Mouse (Mus musculus) CH12.LX (cell line): ENCODE measurements around the gene Ndufb5. TPM values are rescaled to one million over a fixed set of nuclear protein-coding genes. Genes with fewer than 3 reads are reported as not detected.

ENCODE experiments used
- DNase-seq: peaks from one replicate; pipeline ENCODE4 v3.0.0-alpha.2; 2013; ENCODE audit errors: extremely low read depth
- H3K27ac ChIP-seq: 2 replicates; pipeline ENCODE4 v1.5.1; 2012; ENCODE audit warnings: low read depth, mild to moderate bottlenecking, control low read depth, moderate library complexity; ENCODE audit not compliant: insufficient read depth
- H3K27me3 ChIP-seq: replicated peaks from 2 replicates; pipeline ENCODE3; 2012; ENCODE audit warnings: inconsistent platforms
- H3K36me3 ChIP-seq, 2 experiments: replicated peaks in 1 of 2; 2 replicates each; pipeline versions ENCODE3 to v1.6.1; 2012; ENCODE audit warnings: inconsistent platforms in 1 of 2, low read length in 1 of 2, mild to moderate bottlenecking in 1 of 2, mixed read lengths in 1 of 2, moderate library complexity in 1 of 2; ENCODE audit not compliant: control insufficient read depth in 1 of 2, insufficient read depth in 1 of 2
- H3K4me1 ChIP-seq, 2 experiments: 2 replicates each; pipeline ENCODE4 v1.6.1; 2012; ENCODE audit warnings: inconsistent platforms in 1 of 2, moderate library complexity in 1 of 2; ENCODE audit not compliant: insufficient read depth in 2 of 2, control insufficient read depth in 1 of 2
- H3K4me2 ChIP-seq: 2 replicates; pipeline ENCODE4 v1.6.1; 2012; ENCODE audit warnings: low read depth, mild to moderate bottlenecking, control low read depth; ENCODE audit not compliant: poor library complexity, insufficient read depth, severe bottlenecking
- H3K4me3 ChIP-seq, 3 experiments: fragments of 150-350 bp in 1 of 3; sonication (generic) in 1 of 3; replicated peaks in 1 of 3; 2 replicates each; pipeline versions ENCODE3 to v1.5.1; 2011 to 2012; ENCODE audit warnings: low read depth in 2 of 3, low read length in 2 of 3, mild to moderate bottlenecking in 2 of 3, moderate library complexity in 2 of 3, control low read depth in 1 of 3, improper control_type of control experiment in 1 of 3, inconsistent platforms in 1 of 3, mixed read lengths in 1 of 3; ENCODE audit not compliant: poor library complexity in 1 of 3
- H3K79me2 ChIP-seq: replicated peaks from 2 replicates; pipeline ENCODE4 v1.6.1; 2012; ENCODE audit warnings: mild to moderate bottlenecking, moderate library complexity; ENCODE audit not compliant: control insufficient read depth, poor library complexity, insufficient read depth, severe bottlenecking; ENCODE audit errors: extremely low read depth
- H3K9ac ChIP-seq: 2 replicates; pipeline ENCODE4 v1.6.1; 2012; ENCODE audit warnings: low read depth, mild to moderate bottlenecking, control low read depth, moderate library complexity; ENCODE audit not compliant: insufficient read depth
- H3K9me3 ChIP-seq: replicated peaks from 2 replicates; pipeline ENCODE3; 2012; ENCODE audit warnings: low read length, inconsistent platforms, mixed read lengths
- CHD1 ChIP-seq: IDR thresholded peaks from 2 replicates; pipeline ENCODE4 v1.6.1; 2012; ENCODE audit warnings: low read depth, low read length, improper control_type of control experiment, inconsistent platforms
- CTCF ChIP-seq, 2 experiments: IDR thresholded peaks in 1 of 2; conservative IDR thresholded peaks in 1 of 2; 2 replicates each; pipeline ENCODE4 v1.5.1; 2011 to 2012; ENCODE audit warnings: low read depth in 2 of 2, low read length in 2 of 2, improper control_type of control experiment in 1 of 2, inconsistent platforms in 1 of 2, mild to moderate bottlenecking in 1 of 2, moderate library complexity in 1 of 2
- ELF1 ChIP-seq: IDR thresholded peaks from 2 replicates; pipeline ENCODE4 v1.6.1; 2014; ENCODE audit warnings: low read depth, mild to moderate bottlenecking, inconsistent platforms, low read length, improper control_type of control experiment
- EP300 ChIP-seq: IDR thresholded peaks from 2 replicates; pipeline ENCODE4 v1.6.1; 2011; ENCODE audit warnings: low read length, improper control_type of control experiment
- ETS1 ChIP-seq: conservative IDR thresholded peaks from 2 replicates; pipeline ENCODE4 v1.6.1; 2012; ENCODE audit warnings: low read depth, mild to moderate bottlenecking, inconsistent platforms, low read length, improper control_type of control experiment, moderate library complexity
- GABPA ChIP-seq: IDR thresholded peaks from 2 replicates; pipeline ENCODE4 v1.6.1; 2012; ENCODE audit warnings: low read depth, low read length, improper control_type of control experiment, inconsistent platforms; ENCODE audit not compliant: insufficient replicate concordance
- HCFC1 ChIP-seq: IDR thresholded peaks from 2 replicates; pipeline ENCODE4 v1.6.1; 2012; ENCODE audit warnings: low read depth, mild to moderate bottlenecking, inconsistent platforms, low read length, improper control_type of control experiment
- IRF4 ChIP-seq: IDR thresholded peaks from 2 replicates; pipeline ENCODE4 v1.6.1; 2014; ENCODE audit warnings: low read depth, mild to moderate bottlenecking, inconsistent platforms, low read length, improper control_type of control experiment
- JUN ChIP-seq: IDR thresholded peaks from 2 replicates; pipeline ENCODE4 v1.6.1; 2011; ENCODE audit warnings: low read depth, mild to moderate bottlenecking, low read length, improper control_type of control experiment, moderate library complexity; ENCODE audit not compliant: insufficient read depth
- KAT2A ChIP-seq: IDR thresholded peaks from 2 replicates; pipeline ENCODE4 v1.6.1; 2012; ENCODE audit warnings: low read length, improper control_type of control experiment, inconsistent platforms; ENCODE audit not compliant: insufficient replicate concordance
- MAFK ChIP-seq: IDR thresholded peaks from 2 replicates; pipeline ENCODE4 v1.6.1; 2011; ENCODE audit warnings: low read length, improper control_type of control experiment; ENCODE audit not compliant: insufficient replicate concordance
- MAZ ChIP-seq: IDR thresholded peaks from 2 replicates; pipeline ENCODE4 v1.6.1; 2012; ENCODE audit warnings: low read depth, mild to moderate bottlenecking, inconsistent platforms, low read length, improper control_type of control experiment, moderate library complexity
- MEF2A ChIP-seq: IDR thresholded peaks from 2 replicates; pipeline ENCODE4 v1.6.1; 2014; ENCODE audit warnings: low read depth, mild to moderate bottlenecking, inconsistent platforms, low read length, improper control_type of control experiment, borderline replicate concordance
- MYC ChIP-seq: IDR thresholded peaks from 2 replicates; pipeline ENCODE4 v1.6.1; 2011; ENCODE audit warnings: low read depth, mild to moderate bottlenecking, improper control_type of control experiment, low read length
- NELFE ChIP-seq: IDR thresholded peaks from 2 replicates; pipeline ENCODE4 v1.6.1; 2011; ENCODE audit warnings: low read depth, low read length, improper control_type of control experiment
- NRF1 ChIP-seq: IDR thresholded peaks from 2 replicates; pipeline ENCODE4 v1.6.1; 2014; ENCODE audit warnings: low read depth, mild to moderate bottlenecking, inconsistent platforms, low read length, improper control_type of control experiment, moderate library complexity
- PAX5 ChIP-seq: IDR thresholded peaks from 2 replicates; pipeline ENCODE4 v1.6.1; 2012; ENCODE audit warnings: low read length, inconsistent platforms, mixed read lengths
- POLR2A ChIP-seq: IDR thresholded peaks from 2 replicates; pipeline ENCODE4 v1.6.1; 2011; ENCODE audit warnings: low read depth, mild to moderate bottlenecking, improper control_type of control experiment, low read length
- POLR2AphosphoS2 ChIP-seq: IDR thresholded peaks from 2 replicates; pipeline ENCODE4 v1.6.1; 2011; ENCODE audit warnings: low read depth, low read length, improper control_type of control experiment
- RAD21 ChIP-seq: IDR thresholded peaks from 2 replicates; pipeline ENCODE4 v1.6.1; 2011; ENCODE audit warnings: low read depth, mild to moderate bottlenecking, low read length, improper control_type of control experiment, moderate library complexity
- RCOR1 ChIP-seq: conservative IDR thresholded peaks from 2 replicates; pipeline ENCODE4 v1.6.1; 2012; ENCODE audit warnings: low read depth, mild to moderate bottlenecking, inconsistent platforms, low read length, improper control_type of control experiment
- SMC3 ChIP-seq: IDR thresholded peaks from 2 replicates; pipeline ENCODE4 v1.6.1; 2011; ENCODE audit warnings: low read depth, low read length, improper control_type of control experiment
- TBP ChIP-seq: conservative IDR thresholded peaks from 2 replicates; pipeline ENCODE4 v1.6.1; 2011; ENCODE audit warnings: low read depth, low read length, improper control_type of control experiment
- UBTF ChIP-seq: IDR thresholded peaks from 2 replicates; pipeline ENCODE4 v1.6.1; 2012; ENCODE audit warnings: low read depth, mild to moderate bottlenecking, inconsistent platforms, low read length, improper control_type of control experiment, moderate library complexity
- USF1 ChIP-seq: IDR thresholded peaks from 2 replicates; pipeline ENCODE4 v1.6.1; 2014; ENCODE audit warnings: low read depth, mild to moderate bottlenecking, inconsistent platforms, low read length, improper control_type of control experiment
- USF2 ChIP-seq: conservative IDR thresholded peaks from 2 replicates; pipeline ENCODE4 v1.6.1; 2011; ENCODE audit warnings: low read depth, low read length, improper control_type of control experiment
- ZKSCAN1 ChIP-seq: IDR thresholded peaks from 2 replicates; pipeline ENCODE4 v1.6.1; 2012; ENCODE audit warnings: low read depth, inconsistent platforms, low read length, improper control_type of control experiment, borderline replicate concordance
- ZMIZ1 ChIP-seq: IDR thresholded peaks from 2 replicates; pipeline ENCODE4 v1.6.1; 2012; ENCODE audit warnings: low read depth, mild to moderate bottlenecking, inconsistent platforms, low read length, improper control_type of control experiment
- dilution Hi-C: fragments of 300-500 bp; cut with MboI; formaldehyde crosslinking; loops from 2 replicates; pipeline ENCODE4 v1.14.3; 2020; ENCODE audit warnings: low sequenced_read_pairs; ENCODE audit not compliant: extremely low pct_unique_long_range_greater_than_20kb, extremely low pct_ligation_motif_present
- in situ Hi-C: fragments of 300-500 bp; cut with MboI; formaldehyde crosslinking; loops from 3 replicates; pipeline ENCODE4 v1.14.3; 2019; ENCODE audit warnings: low sequenced_read_pairs, low pct_ligation_motif_present, low pct_unique_long_range_greater_than_20kb, mixed read lengths
- polyA plus RNA-seq: library from polyadenylated mRNA; unstranded; fragments of >175 nt; gene quantifications from 2 replicates; pipeline ENCODE4 v1.2.1, GENCODE M21; 2012; ENCODE audit warnings: low read depth; ENCODE audit not compliant: insufficient read length
- total RNA-seq, 2 experiments: library from RNA; depleted of rRNA; stranded (reverse); fragments of 300-350 nt in 1 of 2; fragments of >200 nt in 1 of 2; gene quantifications; 2 replicates each; pipeline ENCODE4 v1.2.3; 2012 to 2014

The Ndufb5 gene
- total and polyA plus RNA-seq, 3 experiments, result 145 to 467 (median 179) TPM

DNA sequence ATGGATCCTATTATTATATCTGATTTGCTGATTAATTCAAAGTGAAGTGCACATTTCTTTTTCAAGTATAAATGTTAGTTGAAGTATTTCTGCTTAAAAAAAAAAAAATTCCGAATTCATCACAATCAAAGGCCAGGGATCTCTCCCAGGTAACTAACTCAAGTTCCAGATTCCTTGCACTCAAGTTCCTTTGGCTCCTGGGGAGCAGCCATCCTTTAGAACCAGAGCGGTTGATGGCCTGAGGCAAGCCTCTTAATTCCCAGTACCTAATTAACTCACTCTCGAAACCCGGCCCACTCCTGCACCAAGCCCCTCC is 28.8 kb upstream of the Ndufb5 start:
- Histone ChIP-seq H3K4me1 (peaks cover 5 to 27% of the 10 kb centered on the region in 2 experiments; a peak in 3 of 4 replicates), H3K27ac (no peak overlapping the region), H3K4me2 (peak overlapping the region; percentile 81; the same call in 1 of the 2 replicates), H3K27me3 (no peaks in the 10 kb centered on the region), H3K9me3 (no peaks in the 10 kb centered on the region), H3K9ac (no peak overlapping the region; the same call in 1 of the 2 replicates), H3K36me3 (peaks cover 14 to 22% of the 10 kb centered on the region in 2 experiments), H3K79me2 (peaks cover 28% of the 10 kb centered on the region), H3K4me3 (peak overlapping the region in 2 of 3 experiments; percentile 23 to 45)
- TF ChIP-seq TBP (no peak), NELFE (0 out of 2 replicates have a peak, but pooled peaks have one; percentile 60), IRF4 (0 out of 2 replicates have a peak, but pooled peaks have one; percentile 57), MAZ (no peak), MYC (no peak), JUN (no peak), RAD21 (no peak), PAX5 (no peak), MAFK (no peak)
- in situ Hi-C loops (loop anchor here (10.0 kb wide), 1 partner anchor 183 kb away; the partner anchor contains the start of gene Mfn1), dilution Hi-C loops (no loop called here)
- DNase-seq, result no peak

DNA sequence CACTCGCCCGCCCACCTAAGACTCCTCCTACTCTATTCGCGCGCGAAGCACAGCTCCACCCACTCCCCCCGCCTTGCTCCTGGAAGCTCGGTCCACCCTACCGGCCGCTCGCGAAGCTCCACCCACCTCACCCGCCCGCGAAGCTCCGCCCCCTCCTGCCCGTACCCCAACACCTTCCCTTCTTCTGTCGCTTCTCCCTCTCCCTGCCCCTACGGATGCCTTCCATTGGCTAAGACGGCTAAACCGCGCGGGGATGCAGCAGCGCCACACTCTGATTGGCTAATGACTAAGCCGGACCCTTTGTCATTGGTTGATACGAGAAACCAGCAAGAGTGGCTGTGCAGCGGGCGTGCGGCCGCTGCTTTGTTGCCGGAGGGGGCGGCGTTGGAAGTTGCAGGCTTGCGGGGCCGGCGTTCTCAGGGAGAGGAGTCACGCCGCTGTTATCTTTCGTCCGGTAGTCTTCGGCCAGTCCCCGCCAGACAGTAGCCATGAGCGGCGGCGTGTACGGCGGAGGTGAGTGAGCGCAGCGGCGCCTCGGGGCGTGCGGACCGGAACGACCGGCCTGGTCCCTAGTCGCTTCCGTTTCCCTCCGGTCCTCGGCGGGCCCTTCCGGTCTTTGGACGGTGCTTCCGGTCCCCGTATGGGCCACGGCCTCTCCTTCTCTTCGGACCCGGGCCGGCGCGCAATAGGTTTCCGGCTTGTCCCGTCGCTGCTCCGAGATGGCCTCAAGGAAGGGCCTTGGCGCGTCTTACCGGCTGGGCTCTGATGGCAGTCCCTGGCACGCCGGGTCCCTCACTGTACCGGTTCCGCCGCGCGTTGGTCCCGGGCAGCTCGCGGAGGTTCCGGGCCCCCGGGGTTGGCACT is 28.2 kb upstream of the Ndufb5 start:
- no peaks in the 10 kb centered on the region for H3K27me3 ChIP-seq
- in situ Hi-C loops (loop anchor here (10.0 kb wide), 1 partner anchor 184 kb away; the partner anchor contains the start of gene Mfn1), dilution Hi-C loops (no loop called here)
- peaks cover 20 to 27% of the 10 kb centered on the region in 2 experiments for H3K36me3 ChIP-seq
- peak overlapping the region; percentile 83 to 88 (median 87) for H3K4me3 ChIP-seq
- peaks cover 5 to 27% of the 10 kb centered on the region in 2 experiments; a peak in 3 of 4 replicates for H3K4me1 ChIP-seq
- H3K9me3 ChIP-seq, result no peaks in the 10 kb centered on the region
- H3K9ac ChIP-seq, result peak overlapping the region; percentile 83
- H3K4me2 ChIP-seq, result no peak overlapping the region
- H3K79me2 ChIP-seq, result peaks cover 28% of the 10 kb centered on the region
- H3K27ac ChIP-seq, result peak overlapping the region; percentile 62
- DNase-seq, result peak; percentile 98
- TF ChIP-seq TBP (no peak; the same call in 1 of the 2 replicates), CTCF (conservative IDR thresholded peaks at IDR 0.05 in 1 of 2, IDR thresholded peaks at IDR 0.05 in 1 of 2; ENCODE audit: low read depth in 2 of 2, low read length in 2 of 2) (no peak), RCOR1 (no peak), ZKSCAN1 (no peak), POLR2A (peak; percentile 65), ELF1 (peak; percentile 83), IRF4 (0 out of 2 replicates have a peak, but pooled peaks have one; percentile 38), CHD1 (no peak), KAT2A (peak; percentile 71; the same call in 1 of the 2 replicates), RAD21 (no peak), MAFK (no peak), UBTF (no peak), SMC3 (no peak), EP300 (no peak), GABPA (no peak), ZMIZ1 (peak; percentile 16; the same call in 1 of the 2 replicates), MYC (no peak; the same call in 1 of the 2 replicates), HCFC1 (peak; percentile 85), USF2 (no peak), JUN (no peak), USF1 (no peak), MAZ (peak; percentile 25; the same call in 1 of the 2 replicates), ETS1 (no peak), MEF2A (no peak), NRF1 (0 out of 2 replicates have a peak, but pooled peaks have one; percentile 17), POLR2AphosphoS2 (no peak)
